Mouse (Mus musculus) MEL-GATA-1-ER (cell line): ENCODE data around the gene Eef1akmt3.
A peak's percentile ranks its signal among the peaks of the same experiment; 100 is the strongest.

Experiments
- DNase-seq: peaks from one replicate; pipeline ENCODE4 v3.0.0-alpha.2; 2012; ENCODE audit warnings: low read depth; ENCODE audit errors: extremely low read depth

Gene Eef1akmt3

GRCm38 (mm10) chr10:127001297-127001696 lies 40.0 kb downstream of the Eef1akmt3 start:
- DNase-seq = no peak

- no peak for DNase-seq
Observed at GRCm38 (mm10) chr10:127000529-127000928, 40.8 kb downstream of the Eef1akmt3 start, which contains the start of gene Avil. Gene Avil, plus strand, starts transcription at chr10:127000709.

GRCm38 (mm10) chr10:126997340-126998113 lies 43.8 kb downstream of the Eef1akmt3 start:
- DNase-seq = no peak

- DNase-seq = no peak
Observed at GRCm38 (mm10) chr10:126993621-126994020, 47.7 kb downstream of the Eef1akmt3 start.

GRCm38 (mm10) chr10:126991676-126992075 lies 49.6 kb downstream of the Eef1akmt3 start:
- DNase-seq = no peak

GRCm38 (mm10) chr10:126990313-126991056 lies 50.8 kb downstream of the Eef1akmt3 start:
- DNase-seq = peak; percentile 44

- DNase-seq = no peak
Observed at GRCm38 (mm10) chr10:126988513-126989165, 52.7 kb downstream of the Eef1akmt3 start.

GRCm38 (mm10) chr10:126987183-126988118 lies 53.9 kb downstream of the Eef1akmt3 start:
- no peak for DNase-seq

- no peak for DNase-seq
Observed at GRCm38 (mm10) chr10:126986541-126986961, 54.8 kb downstream of the Eef1akmt3 start.

GRCm38 (mm10) chr10:126985579-126985978 lies 55.7 kb downstream of the Eef1akmt3 start:
- no peak for DNase-seq

GRCm38 (mm10) chr10:126985127-126985526 lies 56.2 kb downstream of the Eef1akmt3 start:
- DNase-seq = no peak

GRCm38 (mm10) chr10:126984189-126985004 lies 56.9 kb downstream of the Eef1akmt3 start:
- no peak for DNase-seq

- DNase-seq = no peak
Observed at GRCm38 (mm10) chr10:126983193-126983725, 58.1 kb downstream of the Eef1akmt3 start.

- DNase-seq = no peak
Observed at GRCm38 (mm10) chr10:126981746-126982145, 59.6 kb downstream of the Eef1akmt3 start.
